Mouse (Mus musculus) activated CD4-positive, CD25-positive, alpha-beta regulatory T cell (primary cell): ENCODE data around the gene E330009J07Rik. TPM values are rescaled to one million over a fixed set of nuclear protein-coding genes. Genes with fewer than 3 reads are reported as not detected.

ENCODE experiments used
- polyA plus RNA-seq, 2 experiments: library from polyadenylated mRNA; unstranded; fragments of 100-300 nt; shearing (Covaris generic); gene quantifications; one replicate each; pipeline ENCODE4 v1.2.1; 2017

Gene E330009J07Rik
- 10 to 100 TPM; 14.8 to 20.9 TPM for polyA plus RNA-seq

GRCm38 (mm10) chr6:40436047-40436483 is at the start of gene E330009J07Rik:
Gene E330009J07Rik (minus strand): TSS chr6:40436135.

GRCm38 (mm10) chr6:40470916-40471719 is 35.2 kb upstream of the E330009J07Rik start, which contains the start of gene Ssbp1:
Gene Ssbp1 (plus strand): TSS chr6:40471352.

GRCm38 (mm10) chr6:40438936-40439335 is 3.0 kb upstream of the E330009J07Rik start, which contains the start of gene Wee2:
Gene Wee2 (plus strand): TSS chr6:40439088.

Other genes with a start within 250 kb of the E330009J07Rik start
- gene Agk, start 111.0 kb downstream of the E330009J07Rik start, polyA plus RNA-seq: 10 to 100 TPM; 33.2 to 44.1 TPM
- gene Wee2, start 3.0 kb upstream of the E330009J07Rik start, polyA plus RNA-seq: not detected
- 100 to 1,000 TPM; 106 to 127 TPM for gene Ssbp1, start 35.2 kb upstream of the E330009J07Rik start, polyA plus RNA-seq
- gene Tas2r137, start 55.1 kb upstream of the E330009J07Rik start, polyA plus RNA-seq: not detected
- not detected for gene Tas2r108, start 57.4 kb upstream of the E330009J07Rik start, polyA plus RNA-seq
- gene Prss37, start 83.4 kb upstream of the E330009J07Rik start, polyA plus RNA-seq: not detected
- not detected for gene Olfr461, start 118.9 kb upstream of the E330009J07Rik start, polyA plus RNA-seq
- gene Olfr460, start 133.4 kb upstream of the E330009J07Rik start, polyA plus RNA-seq: not detected
- gene Clec5a, start 149.7 kb upstream of the E330009J07Rik start, polyA plus RNA-seq: under 1 TPM; 0.12 to 0.81 TPM
- gene Tas2r138, start 177.2 kb upstream of the E330009J07Rik start, polyA plus RNA-seq: not detected
- under 1 TPM; 0.13 to 0.17 TPM for gene Mgam, start 192.7 kb upstream of the E330009J07Rik start, polyA plus RNA-seq